Mouse (Mus musculus) thymus, adult 2 months (tissue): ENCODE measurements around the gene Car11.
A peak's percentile ranks its signal among the peaks of the same experiment; 100 is the strongest.

Source experiments
- CTCF ChIP-seq: fragments of 200-500 bp; IDR thresholded peaks from 2 replicates; pipeline ENCODE4 v1.5.1; 2012; ENCODE audit warnings: mild to moderate bottlenecking, control low read depth, low read length, moderate library complexity, borderline replicate concordance; ENCODE audit not compliant: control insufficient read depth, poor library complexity, insufficient read depth; ENCODE audit errors: extremely low read depth
- POLR2A ChIP-seq: fragments of 200-500 bp; IDR thresholded peaks from 2 replicates; pipeline ENCODE4 v1.6.1; 2012; ENCODE audit warnings: mild to moderate bottlenecking, low read length, control low read depth, moderate library complexity; ENCODE audit not compliant: control insufficient read depth, poor library complexity, insufficient read depth; ENCODE audit errors: extremely low read depth

GRCm38 (mm10) chr7:45707375-45707967 is 7.8 kb downstream of the Car11 start:
- TF ChIP-seq POLR2A (0 out of 2 replicates have a peak, but pooled peaks have one; percentile 38), CTCF (peak; percentile 28; the same call in 1 of the 2 replicates)
